Mouse (Mus musculus) neural tube, embryonic 14.5 days (tissue): ENCODE measurements around the gene Shank3. TPM values are rescaled to one million over a fixed set of nuclear protein-coding genes. Genes with fewer than 3 reads are reported as not detected.
A peak's percentile ranks its signal among the peaks of the same experiment; 100 is the strongest.

Experiments
- ATAC-seq: fragments of 200-750 bp; cut with Nextera tagmentation; 2 replicates; pipeline ENCODE4 v1.8.0; 2017; ENCODE audit warnings: low read depth, mild to moderate bottlenecking, moderate TSS enrichment, moderate library complexity
- H3K27ac ChIP-seq: fragments of 300-500 bp; sonication (generic); 2 replicates; pipeline ENCODE4 v1.5.1; 2014; ENCODE audit warnings: low read depth, mild to moderate bottlenecking, control low read depth, low read length, moderate library complexity, mixed read lengths
- H3K27me3 ChIP-seq: fragments of 300-500 bp; sonication (generic); 2 replicates; pipeline ENCODE4 v1.6.1; 2014; ENCODE audit warnings: low read length; ENCODE audit not compliant: control insufficient read depth, insufficient read depth
- H3K36me3 ChIP-seq: fragments of 300-500 bp; sonication (generic); 2 replicates; pipeline ENCODE4 v1.6.1; 2014; ENCODE audit warnings: low read length, mixed read lengths; ENCODE audit not compliant: control insufficient read depth, insufficient read depth
- H3K4me1 ChIP-seq: fragments of 300-500 bp; sonication (generic); 2 replicates; pipeline ENCODE4 v1.6.1; 2014; ENCODE audit warnings: low read length; ENCODE audit not compliant: control insufficient read depth, insufficient read depth
- H3K4me2 ChIP-seq: fragments of 300-500 bp; sonication (generic); 2 replicates; pipeline ENCODE4 v1.6.1; 2014; ENCODE audit warnings: mild to moderate bottlenecking, low read depth, low read length, control low read depth
- H3K4me3 ChIP-seq: fragments of 300-500 bp; sonication (generic); 2 replicates; pipeline ENCODE4 v1.5.1; 2014; ENCODE audit warnings: low read depth, low read length, control low read depth, mixed read lengths
- H3K9ac ChIP-seq: fragments of 300-500 bp; sonication (generic); replicated peaks from 2 replicates; pipeline ENCODE4 v1.6.1; 2014; ENCODE audit warnings: low read depth, mild to moderate bottlenecking, control low read depth, low read length, mixed read lengths
- H3K9me3 ChIP-seq: fragments of 300-500 bp; sonication (generic); 2 replicates; pipeline ENCODE4 v1.6.1; 2016; ENCODE audit warnings: low read length; ENCODE audit not compliant: control insufficient read depth
- WGBS: fragments of 180-500 bp; shearing (Covaris S2); extraction: QIAGEN DNeasy Blood & Tissue Kit; methylation state at CpG from one replicate; pipeline ENCODE4 v1.1.7; 2014; 5-methylcytosine and 5-hydroxymethylcytosine counted together
- polyA plus RNA-seq: library from polyadenylated mRNA; unstranded; fragments of >200 nt; fragmentation: Nextera tagmentation; extraction: Ambion mirVana; gene quantifications from 2 replicates; pipeline ENCODE4 v1.2.1, GENCODE M21; 2014

Gene Shank3
- polyA plus RNA-seq, 1 experiment from 2014 or later, result 10.1 TPM

- Histone ChIP-seq H3K36me3 (no peaks in the 10 kb centered on the region), H3K27ac (no peak overlapping the region), H3K27me3 (no peaks in the 10 kb centered on the region), H3K4me2 (peak overlapping the region; percentile 95), H3K4me1 (peaks cover 5% of the 10 kb centered on the region; the same call in 1 of the 2 replicates), H3K9ac (peak overlapping the region; percentile 64), H3K9me3 (no peaks in the 10 kb centered on the region), H3K4me3 (peak overlapping the region; percentile 57)
- ATAC-seq, result no peak
- 84% methylated on average over 7 of the region's 7 CpGs for WGBS
Observed at GRCm38 (mm10) chr15:89475293-89475600, 24.2 kb upstream of the Shank3 start.

GRCm38 (mm10) chr15:89475611-89476474, 23.6 kb upstream of the Shank3 start:
- Histone ChIP-seq H3K9me3 (no peaks in the 10 kb centered on the region), H3K4me3 (peak overlapping the region; percentile 57), H3K4me2 (peak overlapping the region; percentile 95), H3K4me1 (peaks cover 5% of the 10 kb centered on the region; the same call in 1 of the 2 replicates), H3K27ac (peak overlapping the region; percentile 77), H3K9ac (peak overlapping the region; percentile 64), H3K36me3 (no peaks in the 10 kb centered on the region), H3K27me3 (no peaks in the 10 kb centered on the region)
- peak; percentile 97 for ATAC-seq
- 10% methylated on average over 44 of the region's 44 CpGs for WGBS

- Histone ChIP-seq H3K9ac (peak overlapping the region; percentile 64), H3K9me3 (no peaks in the 10 kb centered on the region), H3K27me3 (no peaks in the 10 kb centered on the region), H3K4me3 (peak overlapping the region; percentile 57), H3K4me1 (peaks cover 5% of the 10 kb centered on the region; the same call in 1 of the 2 replicates), H3K27ac (peak overlapping the region; percentile 77), H3K4me2 (peak overlapping the region; percentile 95), H3K36me3 (no peaks in the 10 kb centered on the region)
- no peak for ATAC-seq
- WGBS, result 4% methylated on average over 5 of the region's 5 CpGs
Observed at GRCm38 (mm10) chr15:89476475-89476815, 23.0 kb upstream of the Shank3 start.

- H3K4me1 ChIP-seq, result peaks cover 5% of the 10 kb centered on the region; the same call in 1 of the 2 replicates
- 33% methylated on average over 9 of the region's 9 CpGs for WGBS
- ATAC-seq, result no peak
Observed at GRCm38 (mm10) chr15:89477091-89477491, 22.3 kb upstream of the Shank3 start, which contains the start of gene Arsa. Gene Arsa, minus strand, starts transcription at chr15:89477425.

GRCm38 (mm10) chr15:89477806-89478205, 21.6 kb upstream of the Shank3 start:
- no peak overlapping the region for H3K27ac ChIP-seq
- H3K9me3 ChIP-seq, result no peaks in the 10 kb centered on the region
- H3K4me2 ChIP-seq, result no peak overlapping the region
- ATAC-seq, result no peak
- H3K27me3 ChIP-seq, result no peaks in the 10 kb centered on the region
- H3K36me3 ChIP-seq, result no peaks in the 10 kb centered on the region
- H3K4me3 ChIP-seq, result no peak overlapping the region
- WGBS, result 48% methylated on average over 8 of the region's 8 CpGs
- no peak overlapping the region for H3K9ac ChIP-seq
- H3K4me1 ChIP-seq, result peaks cover 5% of the 10 kb centered on the region; the same call in 1 of the 2 replicates

More at GRCm38 (mm10) chr15:89477091-89477491, 22.3 kb upstream of the Shank3 start, which contains the start of gene Arsa:
- peak within 1 kb of the TSS; percentile 64 for H3K9ac ChIP-seq
- no peaks in the 10 kb centered on the region for H3K9me3 ChIP-seq
- no peaks in the 10 kb centered on the region for H3K27me3 ChIP-seq
- no peaks in the 10 kb centered on the region for H3K36me3 ChIP-seq
- peak within 1 kb of the TSS; percentile 57 for H3K4me3 ChIP-seq
- peak within 1 kb of the TSS; percentile 95 for H3K4me2 ChIP-seq
- H3K27ac ChIP-seq, result peak within 1 kb of the TSS; percentile 77

- whole genome bisulfite sequencing, result 82% methylated on average over 3 of the region's 3 CpGs
- no peaks in the 10 kb centered on the region for H3K27me3 ChIP-seq
- H3K9ac ChIP-seq, result no peak overlapping the region
- no peak overlapping the region for H3K4me2 ChIP-seq
- peaks cover 5% of the 10 kb centered on the region; the same call in 1 of the 2 replicates for H3K4me1 ChIP-seq
- H3K9me3 ChIP-seq, result no peaks in the 10 kb centered on the region
- ATAC-seq, result no peak
- H3K4me3 ChIP-seq, result no peak overlapping the region
- H3K36me3 ChIP-seq, result no peaks in the 10 kb centered on the region
- no peak overlapping the region for H3K27ac ChIP-seq
Observed at GRCm38 (mm10) chr15:89478622-89479021, 20.8 kb upstream of the Shank3 start.

- H3K27me3 ChIP-seq, result no peaks in the 10 kb centered on the region
- H3K4me3 ChIP-seq, result no peak overlapping the region
- peaks cover 2% of the 10 kb centered on the region; the same call in 1 of the 2 replicates for H3K4me1 ChIP-seq
- H3K36me3 ChIP-seq, result no peaks in the 10 kb centered on the region
- WGBS, result 87% methylated on average over 8 of the region's 8 CpGs
- H3K4me2 ChIP-seq, result no peak overlapping the region
- no peaks in the 10 kb centered on the region for H3K9me3 ChIP-seq
- H3K9ac ChIP-seq, result no peak overlapping the region
- no peak for ATAC-seq
- H3K27ac ChIP-seq, result no peak overlapping the region
Observed at GRCm38 (mm10) chr15:89480584-89480983, 18.8 kb upstream of the Shank3 start.

- Histone ChIP-seq H3K36me3 (no peaks in the 10 kb centered on the region), H3K4me1 (no peaks in the 10 kb centered on the region), H3K27me3 (no peaks in the 10 kb centered on the region), H3K9me3 (no peaks in the 10 kb centered on the region), H3K9ac (no peak overlapping the region), H3K27ac (no peak overlapping the region), H3K4me3 (no peak overlapping the region), H3K4me2 (no peak overlapping the region)
- 85% methylated on average over 12 of the region's 12 CpGs for WGBS
- no peak for ATAC-seq
Observed at GRCm38 (mm10) chr15:89488182-89488581, 11.2 kb upstream of the Shank3 start.

- Histone ChIP-seq H3K9me3 (no peaks in the 10 kb centered on the region), H3K27ac (no peak overlapping the region), H3K36me3 (no peaks in the 10 kb centered on the region), H3K4me1 (no peaks in the 10 kb centered on the region), H3K9ac (no peak overlapping the region), H3K4me3 (no peak overlapping the region), H3K4me2 (no peak overlapping the region), H3K27me3 (no peaks in the 10 kb centered on the region)
- no peak for ATAC-seq
- WGBS, result 58% methylated on average over 14 of the region's 14 CpGs
Observed at GRCm38 (mm10) chr15:89488611-89489117, 10.8 kb upstream of the Shank3 start.
